Mouse (Mus musculus) liver, embryonic 14.5 days (tissue): ENCODE results near the gene Serbp1. TPM values are rescaled to one million over a fixed set of nuclear protein-coding genes. Genes with fewer than 3 reads are reported as not detected.

Experiments
- ATAC-seq: fragments of 200-750 bp; cut with Nextera tagmentation; 2 replicates; pipeline ENCODE4 v1.8.0; 2017; ENCODE audit warnings: moderate number of reproducible peaks, mild to moderate bottlenecking, moderate library complexity; ENCODE audit not compliant: insufficient read depth
- DNase-seq, 3 experiments: peaks; one replicate each; pipeline ENCODE4 v3.0.0-alpha.2; 2012 to 2013; ENCODE audit warnings: low read depth in 3 of 3, low spot score in 3 of 3
- H3K27ac ChIP-seq: fragments of 300-500 bp; sonication (generic); 2 replicates; pipeline ENCODE4 v1.5.1; 2014; ENCODE audit warnings: moderate library complexity, mild to moderate bottlenecking, control low read depth, inconsistent platforms
- H3K27me3 ChIP-seq: fragments of 300-500 bp; sonication (generic); 2 replicates; pipeline ENCODE4 v1.6.1; 2014; ENCODE audit warnings: mild to moderate bottlenecking, low read length, moderate library complexity; ENCODE audit not compliant: control insufficient read depth, insufficient read depth
- H3K36me3 ChIP-seq: fragments of 300-500 bp; sonication (generic); replicated peaks from 2 replicates; pipeline ENCODE4 v1.6.1; 2014; ENCODE audit warnings: low read depth; ENCODE audit not compliant: control insufficient read depth, insufficient read depth
- H3K4me1 ChIP-seq, 2 experiments: fragments of 200-500 bp in 1 of 2; fragments of 300-500 bp in 1 of 2; sonication (generic) in 1 of 2; replicated peaks; 2 replicates each; pipeline ENCODE4 v1.6.1; 2012 to 2014; ENCODE audit warnings: antibody characterized with exemption in 1 of 2, inconsistent platforms in 1 of 2, low read length in 1 of 2; ENCODE audit not compliant: control insufficient read depth in 2 of 2, insufficient read depth in 2 of 2
- H3K4me2 ChIP-seq: fragments of 300-500 bp; sonication (generic); 2 replicates; pipeline ENCODE4 v1.6.1; 2014; ENCODE audit warnings: low read depth, mild to moderate bottlenecking, control low read depth, moderate library complexity
- H3K4me3 ChIP-seq, 2 experiments: fragments of 200-500 bp in 1 of 2; fragments of 300-500 bp in 1 of 2; sonication (generic) in 1 of 2; 2 replicates each; pipeline ENCODE4 v1.5.1; 2012 to 2014; ENCODE audit warnings: low read depth in 2 of 2, low read length in 2 of 2, mild to moderate bottlenecking in 2 of 2, control low read depth in 1 of 2, inconsistent platforms in 1 of 2, moderate library complexity in 1 of 2; ENCODE audit not compliant: insufficient read depth in 1 of 2
- H3K9ac ChIP-seq: fragments of 300-500 bp; sonication (generic); replicated peaks from 2 replicates; pipeline ENCODE4 v1.6.1; 2014; ENCODE audit warnings: mild to moderate bottlenecking, control low read depth, moderate library complexity
- H3K9me3 ChIP-seq: fragments of 300-500 bp; sonication (generic); 2 replicates; pipeline ENCODE4 v1.6.1; 2016; ENCODE audit warnings: low read length, mixed read lengths; ENCODE audit not compliant: control insufficient read depth
- CTCF ChIP-seq: IDR thresholded peaks from 2 replicates; pipeline ENCODE4 v1.5.1; 2016; ENCODE audit warnings: antibody characterized with exemption, low read depth, control low read depth
- EP300 ChIP-seq: IDR thresholded peaks from 2 replicates; pipeline ENCODE4 v1.6.1; 2016; ENCODE audit warnings: antibody characterized with exemption, low read depth
- WGBS: fragments of 180-500 bp; shearing (Covaris S2); extraction: QIAGEN DNeasy Blood & Tissue Kit; methylation state at CpG from one replicate; pipeline ENCODE4 v1.1.7; 2014; ENCODE audit not compliant: insufficient replicate concordance; 5-methylcytosine and 5-hydroxymethylcytosine counted together
- polyA plus RNA-seq, 2 experiments: library from polyadenylated mRNA; depleted of rRNA in 1 of 2; stranded (reverse) in 1 of 2; unstranded in 1 of 2; fragments of >200 nt; fragmentation: Nextera tagmentation in 1 of 2; extraction: Ambion mirVana in 1 of 2; gene quantifications; 2 replicates each; pipeline versions ENCODE4 v1.2.1 to v1.2.3; 2012 to 2014

The Serbp1 gene
- polyA plus RNA-seq, 2 experiments = 336 to 339 TPM

GRCm38 (mm10) chr6:67281614-67282197 lies 43.7 kb downstream of the Serbp1 start:
- no peaks in the 10 kb centered on the region for H3K27me3 ChIP-seq
- WGBS = 15% methylated on average over 9 of the region's 9 CpGs
- peaks cover 0 to 4% of the 10 kb centered on the region in 2 experiments; a peak in 2 of 4 replicates for H3K4me1 ChIP-seq
- peak in 1 of 3 experiments; percentile 38 for DNase-seq
- H3K27ac ChIP-seq = no peak overlapping the region
- H3K36me3 ChIP-seq = peaks cover 73% of the 10 kb centered on the region
- ATAC-seq = no peak; the same call in 1 of the 2 replicates
- no peak overlapping the region for H3K9ac ChIP-seq
- H3K4me2 ChIP-seq = no peak overlapping the region
- H3K9me3 ChIP-seq = no peaks in the 10 kb centered on the region
- H3K4me3 ChIP-seq = no peak overlapping the region
- peak; percentile 30; the same call in 1 of the 2 replicates for TF ChIP-seq EP300
- TF ChIP-seq CTCF = no peak

- DNase-seq (no peak), ATAC-seq (no peak)
- H3K36me3 ChIP-seq = peaks cover 64% of the 10 kb centered on the region
- no peaks in the 10 kb centered on the region for H3K27me3 ChIP-seq
- H3K9ac ChIP-seq = no peak overlapping the region
- no peak for TF ChIP-seq CTCF
- 82% methylated on average over 1 of the region's 1 CpGs for WGBS
- H3K9me3 ChIP-seq = no peaks in the 10 kb centered on the region
- H3K4me1 ChIP-seq = peaks cover 0 to 4% of the 10 kb centered on the region in 2 experiments; a peak in 2 of 4 replicates
- H3K4me2 ChIP-seq = no peak overlapping the region
- no peak overlapping the region for H3K4me3 ChIP-seq
- H3K27ac ChIP-seq = no peak overlapping the region
Measured at GRCm38 (mm10) chr6:67282897-67283296, 44.9 kb downstream of the Serbp1 start.

- TF ChIP-seq CTCF (no peak), EP300 (no peak)
- H3K27ac ChIP-seq = no peak overlapping the region
- no peak overlapping the region for H3K9ac ChIP-seq
- 62% methylated on average over 5 of the region's 5 CpGs for WGBS
- H3K4me2 ChIP-seq = no peak overlapping the region
- H3K4me3 ChIP-seq = no peak overlapping the region
- H3K4me1 ChIP-seq = no peaks in the 10 kb centered on the region
- DNase-seq = no peak
- H3K27me3 ChIP-seq = no peaks in the 10 kb centered on the region
- no peak for ATAC-seq
- H3K9me3 ChIP-seq = no peaks in the 10 kb centered on the region
- peaks cover 12% of the 10 kb centered on the region for H3K36me3 ChIP-seq
Measured at GRCm38 (mm10) chr6:67292042-67292623, 54.2 kb downstream of the Serbp1 start.

GRCm38 (mm10) chr6:67296126-67296525 lies 58.1 kb downstream of the Serbp1 start:
- Histone ChIP-seq H3K27me3 (no peaks in the 10 kb centered on the region), H3K36me3 (no peaks in the 10 kb centered on the region), H3K9me3 (no peaks in the 10 kb centered on the region), H3K4me3 (no peak overlapping the region), H3K4me1 (peaks cover 0 to 4% of the 10 kb centered on the region in 2 experiments; a peak in 2 of 4 replicates), H3K9ac (no peak overlapping the region), H3K27ac (no peak overlapping the region), H3K4me2 (no peak overlapping the region)
- 53% methylated on average over 5 of the region's 5 CpGs for WGBS
- DNase-seq (no peak), ATAC-seq (no peak)
- TF ChIP-seq CTCF (peak; percentile 40), EP300 (no peak)

- H3K36me3 ChIP-seq = no peaks in the 10 kb centered on the region
- TF ChIP-seq CTCF (no peak), EP300 (no peak)
- ATAC-seq (no peak), DNase-seq (no peak)
- H3K27ac ChIP-seq = no peak overlapping the region
- H3K4me2 ChIP-seq = no peak overlapping the region
- H3K9ac ChIP-seq = no peak overlapping the region
- H3K4me1 ChIP-seq = peaks cover 0 to 6% of the 10 kb centered on the region in 2 experiments; a peak in 2 of 4 replicates
- no peak overlapping the region for H3K4me3 ChIP-seq
- no peaks in the 10 kb centered on the region for H3K9me3 ChIP-seq
- WGBS = 74% methylated on average over 5 of the region's 5 CpGs
- H3K27me3 ChIP-seq = no peaks in the 10 kb centered on the region
Measured at GRCm38 (mm10) chr6:67298742-67299141, 60.8 kb downstream of the Serbp1 start.
